Mouse (Mus musculus): ENCODE measurements at regions not wholly inside any gene's neighbourhood (a gene's known extent, or its start where the extent isn't known, plus 50 kb on each side); places are given as distances from the start of the nearest gene placed in this dataset.

DNA sequence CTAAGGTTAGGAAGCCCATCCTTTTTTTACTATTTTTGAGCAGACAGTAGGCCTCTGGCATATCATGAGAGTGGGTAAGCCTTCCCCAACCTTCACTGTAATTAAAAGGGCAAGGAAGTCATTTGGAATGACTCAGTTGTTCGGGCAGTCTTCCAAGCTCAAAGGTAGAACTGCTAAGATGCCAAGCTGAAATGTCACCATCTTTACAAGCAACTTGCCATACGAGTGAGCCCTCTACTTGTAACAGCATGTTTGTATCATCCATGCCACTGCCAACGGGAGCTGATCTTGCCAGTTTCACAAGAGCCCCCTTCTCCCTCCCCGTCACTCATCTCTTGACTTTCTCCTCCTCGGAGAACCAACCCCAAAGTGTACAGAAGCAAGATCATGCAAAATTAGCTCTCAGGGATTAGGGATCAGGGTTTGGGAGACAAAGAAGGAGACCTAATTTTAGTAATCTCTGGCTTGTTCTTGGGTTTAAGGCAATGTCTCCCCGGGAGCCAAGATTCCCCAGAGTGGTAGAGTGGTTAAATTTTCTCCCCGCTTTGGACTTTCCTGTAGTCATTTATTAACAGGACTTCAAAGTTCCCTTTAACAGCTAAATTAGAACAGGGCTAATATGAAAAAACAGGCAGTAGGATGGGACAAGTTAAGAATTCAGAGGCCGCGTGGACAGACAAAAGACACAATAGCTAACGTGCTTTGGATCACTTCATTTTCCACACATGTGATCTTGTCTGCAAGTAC is 216.9 kb upstream of the Ankrd55 start:
- Histone ChIP-seq H3K27ac (replicated peaks) (no peak overlapping the region), H3K4me1 (no peaks in the 10 kb centered on the region; the same call in 1 of the 2 replicates), H3K9me3 (replicated peaks) (no peaks in the 10 kb centered on the region), H3K4me3 (no peak overlapping the region), H3K27me3 (ENCODE audit: low read depth, poor library complexity, severe bottlenecking) (no peaks in the 10 kb centered on the region), H3K36me3 (no peaks in the 10 kb centered on the region)
- DNase-seq (ENCODE audit: low spot score) = no peak
- WGBS = 90% methylated on average over 10 of the region's 10 CpGs

GRCm38 (mm10) chr13:112071956-112072314 is 216.3 kb upstream of the Ankrd55 start:
- H3K4me1 ChIP-seq = no peaks in the 10 kb centered on the region; the same call in 1 of the 2 replicates
- H3K36me3 ChIP-seq = no peaks in the 10 kb centered on the region
- no peaks in the 10 kb centered on the region for H3K27me3 ChIP-seq (ENCODE audit: low read depth, poor library complexity, severe bottlenecking)
- 92% methylated on average over 3 of the region's 3 CpGs for WGBS
- no peaks in the 10 kb centered on the region for H3K9me3 ChIP-seq (replicated peaks)
- H3K4me3 ChIP-seq = no peak overlapping the region
- no peak for DNase-seq (ENCODE audit: low spot score)
- no peak overlapping the region for H3K27ac ChIP-seq (replicated peaks)

DNA sequence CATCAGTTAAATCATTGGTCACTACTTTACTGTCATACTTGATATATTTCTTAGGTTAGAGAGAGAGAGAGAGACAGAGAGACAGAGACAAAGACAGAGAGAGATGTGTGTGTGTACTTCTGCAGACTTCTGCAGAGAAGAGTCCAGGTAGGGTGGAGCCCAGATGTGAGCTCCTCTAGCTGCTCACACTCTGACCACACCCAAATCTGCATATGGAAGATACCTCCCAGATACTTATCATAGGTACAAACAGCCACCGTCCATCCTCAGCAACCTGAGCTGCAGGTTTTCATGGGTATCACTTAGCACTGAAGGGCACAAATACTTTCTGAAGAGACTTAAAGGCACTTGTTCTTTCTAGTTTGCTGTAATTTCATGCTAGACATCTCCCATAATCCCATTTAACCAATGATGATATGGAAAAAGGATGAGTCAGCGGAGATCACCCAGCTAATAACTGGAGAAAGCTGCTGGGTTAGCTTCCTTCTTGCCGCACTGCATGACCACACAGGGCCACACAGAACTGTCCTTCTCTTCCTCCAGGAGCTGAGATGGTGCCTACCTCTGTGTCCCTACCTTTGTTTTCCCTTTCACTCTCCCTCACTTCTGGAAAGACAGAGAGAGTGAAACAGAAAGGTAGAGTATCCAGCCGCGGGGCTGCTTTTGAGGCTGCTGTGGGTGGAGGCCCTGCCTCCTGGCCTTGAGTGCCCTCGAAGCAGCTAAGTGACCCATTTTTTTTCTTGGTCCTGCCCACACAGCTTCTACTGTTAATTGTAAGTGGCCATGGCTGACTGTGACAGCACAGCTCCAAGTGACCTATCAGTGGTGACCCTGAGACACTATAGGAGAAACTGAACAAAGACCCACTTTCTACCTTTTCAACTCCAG is 214.5 kb upstream of the Ankrd55 start:
- no peak for DNase-seq (ENCODE audit: low spot score)
- 93% methylated on average over 6 of the region's 6 CpGs for WGBS
- Histone ChIP-seq H3K4me1 (no peaks in the 10 kb centered on the region; the same call in 1 of the 2 replicates), H3K9me3 (replicated peaks) (no peaks in the 10 kb centered on the region), H3K27me3 (ENCODE audit: low read depth, poor library complexity, severe bottlenecking) (no peaks in the 10 kb centered on the region), H3K4me3 (no peak overlapping the region), H3K36me3 (no peaks in the 10 kb centered on the region), H3K27ac (replicated peaks) (no peak overlapping the region)

DNA sequence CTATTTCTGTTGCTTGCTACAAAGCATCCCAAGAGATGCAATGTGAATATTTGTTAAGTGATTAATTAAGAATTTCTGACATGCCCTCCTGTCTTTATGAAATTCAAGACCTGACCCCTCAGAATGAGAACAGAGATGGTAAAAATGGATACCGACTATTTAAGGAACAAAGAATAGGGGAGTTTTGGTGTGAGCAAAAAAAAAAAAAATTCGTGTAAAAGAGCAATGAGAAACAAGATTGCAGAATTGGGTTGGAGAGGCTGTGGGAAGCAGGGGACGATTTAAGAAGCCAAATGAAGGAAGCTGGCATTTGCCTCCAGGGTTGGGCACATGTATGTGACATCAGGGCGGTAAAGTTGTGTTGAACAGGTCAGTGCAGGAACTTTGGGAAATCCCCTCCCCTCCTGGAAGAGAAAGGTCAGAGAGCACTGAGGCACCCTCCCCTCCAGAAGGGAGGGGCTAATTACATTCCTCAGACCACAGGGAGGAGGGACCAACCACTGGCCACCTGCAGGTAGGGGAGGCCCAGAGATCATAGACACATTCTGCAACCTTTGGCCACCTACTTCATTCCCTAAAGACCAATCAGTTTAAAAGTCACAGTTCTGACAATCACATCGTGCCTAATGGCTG is 212.3 kb upstream of the Ankrd55 start:
- WGBS = 64% methylated on average over 5 of the region's 5 CpGs
- no peaks in the 10 kb centered on the region; the same call in 1 of the 2 replicates for H3K4me1 ChIP-seq
- H3K27me3 ChIP-seq (ENCODE audit: low read depth, poor library complexity, severe bottlenecking) = no peaks in the 10 kb centered on the region
- H3K9me3 ChIP-seq (replicated peaks) = no peaks in the 10 kb centered on the region
- no peak overlapping the region for H3K4me3 ChIP-seq
- no peaks in the 10 kb centered on the region for H3K36me3 ChIP-seq
- DNase-seq (ENCODE audit: low spot score) = no peak
- H3K27ac ChIP-seq (replicated peaks) = no peak overlapping the region

DNA sequence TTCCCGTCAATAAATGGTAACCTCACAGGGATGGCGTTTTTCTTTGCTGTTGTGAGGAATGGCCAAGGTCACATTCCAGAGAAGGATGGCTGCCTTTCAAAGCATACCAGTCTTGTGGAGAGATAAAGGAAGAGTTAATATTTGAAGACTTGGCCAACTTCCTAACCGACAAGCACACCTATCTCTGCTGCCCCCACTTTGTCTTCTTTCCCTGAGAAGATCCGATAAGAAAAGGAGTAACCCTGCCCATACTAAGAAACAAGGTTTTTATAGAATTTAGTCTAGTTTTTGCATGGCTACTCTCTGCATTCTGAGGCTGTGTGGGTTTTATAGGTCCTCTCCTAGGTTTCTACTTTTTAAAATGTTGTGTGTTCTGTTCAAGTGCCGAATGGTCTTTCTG is 210.2 kb upstream of the Ankrd55 start:
- no peaks in the 10 kb centered on the region for H3K9me3 ChIP-seq (replicated peaks)
- WGBS = 85% methylated on average over 5 of the region's 5 CpGs
- no peaks in the 10 kb centered on the region for H3K27me3 ChIP-seq (ENCODE audit: low read depth, poor library complexity, severe bottlenecking)
- DNase-seq (ENCODE audit: low spot score) = no peak
- H3K4me3 ChIP-seq = no peak overlapping the region
- no peak overlapping the region for H3K27ac ChIP-seq (replicated peaks)
- no peaks in the 10 kb centered on the region; the same call in 1 of the 2 replicates for H3K4me1 ChIP-seq
- H3K36me3 ChIP-seq = no peaks in the 10 kb centered on the region

DNA sequence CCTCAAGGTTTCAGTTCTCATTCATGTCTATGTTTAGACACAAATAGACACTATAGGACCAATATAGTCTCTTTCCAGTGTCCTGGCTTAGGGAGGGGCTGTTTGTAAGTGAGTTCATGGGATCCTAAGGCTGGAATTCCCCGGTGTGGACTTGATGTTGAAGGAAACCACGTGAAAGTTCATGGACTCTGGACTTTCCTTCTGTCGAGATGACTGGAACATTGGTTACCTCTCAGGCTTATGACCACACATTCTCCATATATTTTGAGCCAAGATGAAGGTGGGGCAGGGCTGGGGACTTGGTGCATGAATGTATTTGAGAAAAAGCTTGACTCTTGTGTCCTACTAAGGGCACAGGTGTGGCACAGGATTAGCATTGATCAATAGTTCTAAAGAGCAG is 206.3 kb upstream of the Ankrd55 start:
- Histone ChIP-seq H3K27ac (replicated peaks) (no peak overlapping the region), H3K36me3 (no peaks in the 10 kb centered on the region), H3K9me3 (replicated peaks) (no peaks in the 10 kb centered on the region), H3K4me1 (no peaks in the 10 kb centered on the region), H3K27me3 (ENCODE audit: low read depth, poor library complexity, severe bottlenecking) (no peaks in the 10 kb centered on the region), H3K4me3 (no peak overlapping the region)
- DNase-seq (ENCODE audit: low spot score) = no peak
- WGBS = 88% methylated on average over 3 of the region's 3 CpGs

DNA sequence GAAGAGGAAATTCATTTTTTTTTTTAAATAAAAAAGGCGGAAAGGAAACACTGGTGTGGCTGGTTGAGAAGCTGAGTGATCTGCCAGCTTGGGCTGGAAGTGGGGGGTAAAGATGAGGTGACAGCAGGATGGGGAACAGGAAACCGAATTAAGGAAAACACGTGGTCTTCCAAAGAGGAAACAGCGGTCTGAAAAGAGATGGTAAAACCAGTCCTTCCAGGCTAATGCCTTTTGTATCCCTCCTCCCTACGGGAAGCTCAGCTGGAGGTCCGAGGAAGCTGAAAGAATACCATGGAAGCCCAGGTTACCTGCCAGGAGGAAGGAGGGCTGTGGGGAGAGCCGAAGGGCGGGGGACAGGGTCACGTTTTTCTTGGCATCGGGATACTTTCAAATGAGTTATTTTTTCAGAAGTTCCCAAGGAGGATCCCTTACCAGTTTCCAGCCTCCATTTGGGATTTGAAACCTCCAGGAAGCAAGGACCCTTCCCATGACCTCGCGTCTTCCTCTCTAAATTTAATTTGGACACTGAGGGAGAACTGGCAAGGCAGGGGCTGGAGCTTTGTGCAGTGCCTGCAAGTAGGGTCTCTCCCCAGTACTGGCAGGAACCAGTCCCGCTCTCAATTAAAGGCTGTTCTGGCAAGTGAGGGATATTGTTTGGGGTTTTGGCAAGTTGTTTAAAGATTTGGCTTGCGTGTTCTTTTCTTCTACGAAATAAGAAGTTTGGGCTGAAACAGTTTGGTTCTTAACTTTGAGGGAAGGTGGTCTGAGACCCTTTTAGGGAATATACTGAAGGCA is 203.6 kb upstream of the Ankrd55 start:
- Histone ChIP-seq H3K36me3 (no peaks in the 10 kb centered on the region), H3K4me1 (peaks cover 13% of the 10 kb centered on the region), H3K9me3 (replicated peaks) (no peaks in the 10 kb centered on the region), H3K27ac (replicated peaks) (no peak overlapping the region), H3K27me3 (ENCODE audit: low read depth, poor library complexity, severe bottlenecking) (no peaks in the 10 kb centered on the region), H3K4me3 (no peak overlapping the region)
- WGBS = 53% methylated on average over 15 of the region's 15 CpGs
- DNase-seq (ENCODE audit: low spot score) = no peak

DNA sequence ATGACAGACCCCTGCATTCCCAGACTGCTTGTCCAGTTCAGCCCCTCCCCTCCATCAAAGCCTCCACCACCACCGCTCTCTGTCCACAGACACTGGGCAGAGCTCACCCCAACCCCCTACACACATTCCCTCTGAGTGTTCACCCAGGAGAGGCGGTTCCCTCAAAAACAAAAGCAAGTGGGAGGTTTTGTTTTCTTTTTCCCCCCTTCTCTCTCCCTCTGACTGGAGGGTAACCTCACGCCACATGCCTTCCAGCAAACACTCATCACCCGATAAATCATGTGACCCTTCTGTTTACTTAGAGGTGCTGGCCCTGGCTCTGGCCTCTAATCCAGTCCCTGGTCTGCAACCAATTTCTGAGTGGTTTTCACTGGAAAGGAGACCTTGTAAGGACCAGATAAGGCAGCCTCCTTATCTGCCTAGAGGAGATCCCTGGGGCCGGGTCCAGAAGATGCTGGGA is 199.9 kb upstream of the Ankrd55 start:
- no peaks in the 10 kb centered on the region for H3K36me3 ChIP-seq
- H3K4me1 ChIP-seq = peaks cover 20% of the 10 kb centered on the region
- H3K27me3 ChIP-seq (ENCODE audit: low read depth, poor library complexity, severe bottlenecking) = no peaks in the 10 kb centered on the region
- no peak overlapping the region for H3K4me3 ChIP-seq
- no peaks in the 10 kb centered on the region for H3K9me3 ChIP-seq (replicated peaks)
- peak; percentile 37 for DNase-seq (ENCODE audit: low spot score)
- peak overlapping the region; percentile 72 for H3K27ac ChIP-seq (replicated peaks)
- 22% methylated on average over 5 of the region's 5 CpGs for WGBS

DNA sequence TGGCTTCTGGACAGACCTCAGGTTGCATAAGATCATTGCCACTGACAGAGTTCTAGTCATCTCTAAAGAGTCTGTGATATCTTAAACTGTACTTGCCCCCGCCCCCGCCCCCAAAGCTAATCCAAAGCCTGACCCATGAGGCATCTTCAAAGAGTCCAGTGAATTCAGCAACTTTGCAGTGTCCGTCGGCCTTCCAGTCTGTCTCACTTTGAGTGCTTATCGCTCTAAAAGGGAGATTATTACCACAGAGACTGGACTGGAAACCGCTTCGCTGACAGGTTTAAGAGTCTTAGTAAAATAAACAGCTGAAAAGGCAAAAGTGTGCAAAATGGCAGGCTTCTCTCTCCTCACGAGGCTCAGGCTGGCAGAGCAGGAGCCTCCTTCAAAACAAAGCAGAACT is 197.5 kb upstream of the Ankrd55 start:
- no peak for DNase-seq (ENCODE audit: low spot score)
- 78% methylated on average over 8 of the region's 8 CpGs for WGBS
- H3K27me3 ChIP-seq (ENCODE audit: low read depth, poor library complexity, severe bottlenecking) = no peaks in the 10 kb centered on the region
- no peak overlapping the region for H3K4me3 ChIP-seq
- no peak overlapping the region; the same call in 1 of the 2 replicates for H3K27ac ChIP-seq (replicated peaks)
- no peaks in the 10 kb centered on the region for H3K36me3 ChIP-seq
- no peaks in the 10 kb centered on the region for H3K9me3 ChIP-seq (replicated peaks)
- peaks cover 20% of the 10 kb centered on the region for H3K4me1 ChIP-seq

- Histone ChIP-seq H3K4me1 (peaks cover 21% of the 10 kb centered on the region), H3K9me3 (replicated peaks) (no peaks in the 10 kb centered on the region), H3K27ac (replicated peaks) (no peak overlapping the region), H3K27me3 (ENCODE audit: low read depth, poor library complexity, severe bottlenecking) (peaks cover 11% of the 10 kb centered on the region), H3K4me3 (no peak overlapping the region), H3K36me3 (no peaks in the 10 kb centered on the region)
- DNase-seq (ENCODE audit: low spot score) = no peak
- 84% methylated on average over 10 of the region's 10 CpGs for WGBS
These were observed 192.6 kb upstream of the Ankrd55 start for GRCm38 (mm10) chr13:112095595-112096139.

DNA sequence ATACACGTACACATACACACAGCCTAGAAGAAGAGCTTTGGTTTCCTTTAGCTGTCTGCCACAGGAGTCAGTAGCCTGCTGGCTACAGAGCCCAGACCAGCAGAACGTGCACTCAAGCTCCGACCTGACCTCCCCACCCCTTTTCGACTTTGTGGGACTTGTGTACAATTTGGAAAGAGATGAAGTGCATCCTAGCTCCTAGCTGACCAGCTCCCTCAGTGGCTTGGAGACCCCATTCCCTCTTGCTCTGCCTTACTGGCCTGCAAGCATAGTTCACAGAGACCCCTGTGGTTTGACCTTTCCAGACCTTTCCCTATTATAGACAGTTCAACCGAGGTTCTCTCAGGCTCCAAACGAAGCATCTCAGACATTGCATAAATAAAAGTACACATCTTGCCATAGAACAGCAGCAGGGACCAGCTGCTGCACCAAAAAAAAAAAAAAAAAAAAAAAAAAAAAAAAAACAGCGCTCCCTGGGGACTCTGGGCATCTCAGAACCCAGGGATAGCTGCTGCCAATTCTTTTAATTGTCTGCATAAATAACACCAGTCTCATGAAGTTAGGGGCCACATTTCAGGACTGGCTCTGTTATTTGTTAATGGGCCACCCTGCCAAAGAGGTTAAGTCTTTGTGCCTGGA is 188.2 kb upstream of the Ankrd55 start:
- DNase-seq (ENCODE audit: low spot score) = no peak

More for the DNA sequence above, 188.2 kb upstream of the Ankrd55 start:
- Histone ChIP-seq H3K36me3 (no peaks in the 10 kb centered on the region), H3K4me1 (peaks cover 30% of the 10 kb centered on the region), H3K4me3 (peak overlapping the region; percentile 64), H3K27me3 (ENCODE audit: low read depth, poor library complexity, severe bottlenecking) (peaks cover 19% of the 10 kb centered on the region), H3K27ac (replicated peaks) (peak overlapping the region; percentile 80), H3K9me3 (replicated peaks) (no peaks in the 10 kb centered on the region)
- 43% methylated on average over 7 of the region's 7 CpGs for WGBS

Data from midbrain, embryonic 10.5 days (tissue).